Comparison of ENCODE assay signal across 12 mouse cellular contexts in the genomic region with DNA sequence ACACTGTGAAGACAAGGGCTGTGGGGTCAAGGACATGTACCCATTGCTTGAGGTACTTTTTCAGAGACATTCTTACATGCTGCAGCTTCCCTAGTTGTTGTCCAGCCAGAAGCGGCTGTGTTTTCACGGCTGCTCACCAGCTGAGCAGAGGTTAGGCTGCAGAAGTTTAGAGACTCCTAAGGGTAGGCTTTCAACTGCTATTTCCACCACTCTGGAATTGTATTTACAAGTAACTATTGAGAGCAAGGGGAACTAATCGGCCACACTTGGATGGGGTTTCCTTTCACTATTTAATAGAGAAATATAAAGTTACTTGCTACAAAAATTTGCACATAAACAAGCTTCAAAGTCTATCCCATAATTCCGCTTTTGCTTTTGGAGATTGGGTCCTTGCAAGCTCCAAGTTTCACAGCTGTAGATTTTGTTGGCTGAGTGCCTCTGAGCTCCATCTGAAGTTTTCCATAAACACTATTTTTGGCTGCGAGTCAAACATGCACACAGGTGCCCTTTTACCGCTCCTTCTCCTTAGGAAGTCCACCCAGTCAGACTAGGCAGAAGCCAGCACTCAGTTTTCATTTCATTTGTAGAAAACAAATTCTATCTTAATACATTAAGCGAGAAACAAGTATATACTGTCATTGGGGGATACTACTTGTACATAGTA. TPM values are rescaled to one million over a fixed set of nuclear protein-coding genes. Genes with fewer than 3 reads are reported as not detected.
A peak's percentile ranks its signal among the peaks of the same experiment; 100 is the strongest.
DNase-seq lines count a peak whose midpoint lies in the region; ATAC-seq lines count a peak whose summit lies in the region.
"Had no signal": no experiment of that assay in that cellular context is flagged by ENCODE, and none has a peak within 500 bp of the region (broad histone marks: within the 10 kb centered on the region; RNA-seq: fewer than 3 reads in every experiment).

No protein-coding gene starts in this region.

- H3K36me3 ChIP-seq in kidney, embryonic 15.5 days: peaks cover 9% of the 10 kb centered on the region
- H3K36me3 ChIP-seq in lung, embryonic 16.5 days (ENCODE audit: control insufficient read depth, insufficient read depth, low read length): 0 out of 2 replicates have a peak, but pooled peaks cover under 1% of the 10 kb centered on the region

- no peaks in the 10 kb centered on the region for H3K27me3 ChIP-seq in kidney, embryonic 15.5 days
- H3K27me3 ChIP-seq in lung, embryonic 16.5 days (ENCODE audit: control insufficient read depth, insufficient read depth, low read depth, low read length): no peaks in the 10 kb centered on the region

- WGBS in kidney, embryonic 15.5 days: 81% methylated on average over 7 of the region's 7 CpGs
- WGBS in lung, embryonic 16.5 days: 47% methylated on average over 7 of the region's 7 CpGs

- H3K4me2 ChIP-seq in kidney, embryonic 15.5 days: no peak overlapping the region
- no peak overlapping the region for H3K4me2 ChIP-seq in lung, embryonic 16.5 days (ENCODE audit: low read depth, low read length)

- peak; percentile 10 for DNase-seq in cerebellum, adult 9-10 months
- no peak for DNase-seq in cerebellum, adult 11-12 months
- DNase-seq in kidney, adult 11 months: peak; percentile 57
- peak; percentile 32 to 61 for DNase-seq in kidney, adult 8-10 months
- DNase-seq in embryo, embryonic 10 days (ENCODE audit: low spot score): no peak
- no peak for DNase-seq in embryo, embryonic 11 days
- DNase-seq: adrenal gland, adult 2 months; cerebellum, adult 11 months had no signal

- 0 out of 2 replicates have a peak, but pooled peaks cover 2% of the 10 kb centered on the region for H3K4me1 ChIP-seq in kidney, embryonic 15.5 days
- peaks cover 12% of the 10 kb centered on the region for H3K4me1 ChIP-seq in lung, embryonic 16.5 days (replicated peaks; ENCODE audit: control insufficient read depth, insufficient read depth, low read length)

- H3K9ac ChIP-seq in kidney, embryonic 15.5 days: no peak overlapping the region
- H3K9ac ChIP-seq in lung, embryonic 16.5 days (ENCODE audit: low read length): no peak overlapping the region

- H3K4me3 ChIP-seq in kidney, embryonic 15.5 days (replicated peaks): no peak overlapping the region
- H3K4me3 ChIP-seq in lung, embryonic 16.5 days (ENCODE audit: low read length): no peak overlapping the region
- H3K4me3 ChIP-seq: left cerebral cortex, adult 2 months; midbrain, embryonic 10.5 days had no signal

- no peaks in the 10 kb centered on the region for H3K9me3 ChIP-seq in kidney, embryonic 15.5 days (replicated peaks)
- no peaks in the 10 kb centered on the region for H3K9me3 ChIP-seq in lung, embryonic 16.5 days (ENCODE audit: control insufficient read depth, low read length)
- H3K9me3 ChIP-seq: midbrain, embryonic 10.5 days had no signal

- H3K27ac ChIP-seq in kidney, embryonic 15.5 days: no peak overlapping the region
- H3K27ac ChIP-seq in lung, embryonic 16.5 days (ENCODE audit: low read length): peak overlapping the region; percentile 78
- H3K27ac ChIP-seq: left cerebral cortex, adult 2 months; midbrain, embryonic 10.5 days had no signal

- ATAC-seq in kidney, embryonic 15.5 days (replicated peaks; ENCODE audit: low FRiP score): no peak
- ATAC-seq in lung, embryonic 16.5 days (ENCODE audit: low read depth): peak; percentile 73; the same call in 1 of the 2 replicates

RNA-seq across cellular contexts. Expression of gene Kcnj13, which starts 2.5 kb away (rescaled TPM):
- 0.68 and 0.90 TPM in 2 replicates for polyA plus RNA-seq in kidney, embryonic 15.5 days (2015; fragmentation: Nextera tagmentation; extraction: Ambion mirVana)
- polyA plus RNA-seq in lung, embryonic 16.5 days (2015; fragmentation: Nextera tagmentation; extraction: Ambion mirVana): 7.6 and 10.1 TPM in 2 replicates
- polyA plus RNA-seq: adrenal gland, adult 2 months had no signal

Comparison
In these comparisons a context has a peak if more than half of its experiments do, and no peak if none do; other contexts are left out.
1. DNase-seq: peak in cerebellum, adult 9-10 months (single experiment), kidney, adult 11 months (single experiment) and kidney, adult 8-10 months (2 of 2); none in cerebellum, adult 11-12 months (single experiment), embryo, embryonic 10 days (single experiment) and embryo, embryonic 11 days (single experiment).